Mouse (Mus musculus): Measurements from ENCODE around the gene Csrnp1.

GRCm38 (mm10) chr9:119998776-119999175, 14.3 kb upstream of the Csrnp1 start:
- no peak for TF ChIP-seq TAL1 (IDR thresholded peaks at IDR 0.05; ENCODE audit: low read length)
- no peak for TF ChIP-seq GATA1 (IDR thresholded peaks at IDR 0.05; ENCODE audit: low read length)

Measured in erythroblast, embryonic 14.5 days (primary cell).